Mouse (Mus musculus) layer of hippocampus, postnatal 25 days (tissue): ENCODE measurements around the gene Rara. TPM values are rescaled to one million over a fixed set of nuclear protein-coding genes. Genes with fewer than 3 reads are reported as not detected.

Source experiments
- DNase-seq, 2 experiments: peaks; one replicate each; pipeline ENCODE4 v3.0.0; 2022; ENCODE audit warnings: mixed read lengths in 2 of 2, low spot score in 1 of 2; ENCODE audit errors: extremely low spot score in 1 of 2
- total RNA-seq, 2 experiments: library from RNA; stranded (reverse); gene quantifications; 2 replicates each; pipeline ENCODE4 v1.2.3; 2021

The Rara gene
- total RNA-seq, 2 experiments from 2014 or later, result 17.0 to 17.7 TPM

DNA sequence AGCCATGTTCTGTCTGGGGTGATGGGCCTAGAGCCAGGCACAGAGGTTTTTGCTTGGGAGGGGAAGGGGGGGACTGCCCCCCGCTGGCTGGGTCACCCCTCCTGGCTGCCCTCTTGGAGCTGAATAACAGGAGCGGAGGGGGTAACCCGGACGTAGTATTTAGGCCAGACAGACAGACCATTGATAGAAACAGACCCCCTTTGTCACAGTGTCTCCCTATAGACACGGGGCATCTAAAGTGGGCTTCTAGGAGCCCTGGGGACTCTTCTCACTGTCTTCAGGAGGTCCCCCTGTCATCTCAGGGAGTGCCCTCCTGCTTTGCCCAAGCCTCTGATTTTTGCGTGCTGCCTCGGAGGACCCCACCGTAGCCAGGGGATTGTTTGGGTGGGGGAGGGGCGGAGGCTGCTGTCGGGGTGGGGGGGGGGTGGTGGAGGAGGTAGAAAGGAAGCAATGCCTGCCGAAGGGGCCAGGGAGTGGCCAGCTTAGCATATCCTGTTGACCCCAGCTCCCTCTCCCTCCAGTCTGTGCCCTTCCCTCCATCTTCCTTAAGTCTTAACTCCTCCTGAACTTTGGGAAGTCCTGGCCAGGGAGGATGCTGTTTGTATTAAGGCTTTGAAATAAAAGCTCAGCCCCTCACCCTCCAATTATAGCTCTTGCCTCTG is 37.9 kb downstream of the Rara start:
- no peak for DNase-seq

DNA sequence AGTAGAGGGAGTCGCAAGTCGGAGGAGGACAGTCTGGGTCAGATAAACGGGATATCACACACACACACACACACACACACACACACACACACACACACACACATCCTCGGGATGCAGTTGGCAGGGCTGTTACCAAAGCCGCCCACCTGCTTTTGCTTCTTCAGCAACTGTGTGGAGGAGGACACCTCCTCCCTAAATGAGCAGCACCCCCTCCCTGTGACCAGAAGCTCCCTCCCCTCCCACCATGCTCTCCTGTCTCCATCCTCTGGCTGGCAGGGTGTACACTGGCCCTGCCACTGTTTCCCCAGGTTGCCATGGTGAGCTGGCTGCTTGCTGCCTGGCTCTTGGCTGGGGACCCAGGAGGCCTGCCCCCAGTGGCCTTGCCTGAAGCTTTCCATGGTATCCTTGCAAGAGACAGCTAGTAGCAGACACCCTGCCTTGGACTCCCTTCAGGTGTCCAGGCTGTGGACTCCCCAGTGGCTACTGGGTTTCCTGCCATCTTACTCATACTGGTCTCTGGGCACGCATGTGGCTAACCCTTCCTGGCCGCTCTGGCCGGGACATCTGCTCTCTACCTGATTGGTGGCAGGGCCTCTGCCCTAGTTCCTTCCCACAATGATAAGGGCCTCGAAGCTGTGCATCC is 39.0 kb downstream of the Rara start:
- peak; percentile 63 to 64 for DNase-seq

DNA sequence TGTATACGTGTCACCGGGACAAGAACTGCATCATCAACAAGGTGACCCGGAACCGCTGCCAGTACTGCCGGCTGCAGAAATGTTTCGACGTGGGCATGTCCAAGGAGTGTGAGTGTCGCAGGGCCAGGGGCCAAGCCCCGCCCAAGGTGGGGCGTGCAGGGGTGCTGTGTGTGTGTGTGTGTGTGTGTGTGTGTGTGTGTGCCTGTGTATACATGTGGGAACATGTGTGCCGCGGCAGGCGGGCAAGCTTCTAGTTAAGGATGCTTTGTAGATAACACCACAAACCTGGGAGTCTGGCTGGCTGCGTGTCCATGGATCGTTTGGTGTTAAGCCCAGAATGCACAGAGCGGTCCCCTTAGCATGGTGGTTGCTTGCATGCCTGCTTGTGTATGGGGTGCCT is 40.5 kb downstream of the Rara start:
- DNase-seq, result no peak

DNA sequence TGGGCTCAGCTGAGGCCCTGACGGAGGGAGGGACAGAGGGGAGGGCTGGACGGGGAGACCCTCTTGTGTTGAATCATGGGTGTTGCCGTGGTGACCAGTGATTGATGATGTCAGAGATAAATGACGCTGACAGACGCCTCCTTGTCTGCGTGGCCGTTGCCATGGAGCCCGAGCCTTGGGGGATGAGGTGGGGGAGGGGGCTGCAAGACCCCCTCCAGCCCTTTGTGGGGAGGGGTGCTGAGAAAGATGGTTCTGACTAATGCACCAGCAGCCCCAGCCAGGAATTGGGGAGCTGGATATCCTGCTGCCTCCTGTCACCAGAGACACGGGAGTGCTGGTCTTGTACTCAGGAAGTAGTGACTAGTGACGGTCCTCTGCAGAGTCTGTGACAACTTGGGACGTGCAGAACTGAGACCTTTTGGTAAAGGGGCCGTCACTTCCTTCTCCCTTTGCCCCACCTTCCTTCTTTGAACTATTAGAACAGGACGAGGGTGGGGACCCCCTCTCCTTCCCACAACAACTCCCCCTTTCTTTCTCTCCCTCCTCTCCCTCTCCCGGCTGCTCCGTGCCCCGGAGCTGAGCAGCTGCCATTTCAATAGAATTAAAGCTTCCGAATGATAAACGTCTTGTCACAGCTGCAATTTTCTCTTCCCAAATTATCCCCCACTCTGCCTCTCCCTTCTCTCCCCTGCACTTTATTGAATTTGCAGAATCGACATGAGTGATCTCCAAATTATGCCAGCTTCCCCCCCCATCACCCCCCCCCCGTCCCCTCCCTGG is 41.3 kb downstream of the Rara start:
- no peak for DNase-seq

DNA sequence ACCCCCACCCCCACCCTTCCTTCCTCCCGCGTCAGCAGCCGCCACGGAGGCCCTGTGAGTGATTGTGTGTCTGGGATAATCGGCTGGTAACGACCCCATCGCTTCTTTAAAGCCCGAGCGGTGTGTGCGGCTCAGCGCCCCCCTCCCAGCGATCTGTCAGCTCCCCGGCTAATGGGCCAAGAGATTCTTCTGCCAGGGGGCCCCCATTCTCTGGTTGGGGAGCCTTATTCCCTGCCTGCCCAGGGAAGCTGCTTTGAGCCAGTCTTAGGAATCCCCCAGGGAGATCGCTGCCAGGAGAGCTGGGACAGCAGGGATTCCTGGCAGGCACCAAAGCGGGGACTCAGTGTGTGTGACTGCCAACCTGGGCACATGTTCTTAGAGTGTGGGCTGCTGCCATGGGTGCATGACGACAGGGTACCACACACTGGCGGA is 41.9 kb downstream of the Rara start:
- peak in 1 of 2 experiments; percentile 64 for DNase-seq

DNA sequence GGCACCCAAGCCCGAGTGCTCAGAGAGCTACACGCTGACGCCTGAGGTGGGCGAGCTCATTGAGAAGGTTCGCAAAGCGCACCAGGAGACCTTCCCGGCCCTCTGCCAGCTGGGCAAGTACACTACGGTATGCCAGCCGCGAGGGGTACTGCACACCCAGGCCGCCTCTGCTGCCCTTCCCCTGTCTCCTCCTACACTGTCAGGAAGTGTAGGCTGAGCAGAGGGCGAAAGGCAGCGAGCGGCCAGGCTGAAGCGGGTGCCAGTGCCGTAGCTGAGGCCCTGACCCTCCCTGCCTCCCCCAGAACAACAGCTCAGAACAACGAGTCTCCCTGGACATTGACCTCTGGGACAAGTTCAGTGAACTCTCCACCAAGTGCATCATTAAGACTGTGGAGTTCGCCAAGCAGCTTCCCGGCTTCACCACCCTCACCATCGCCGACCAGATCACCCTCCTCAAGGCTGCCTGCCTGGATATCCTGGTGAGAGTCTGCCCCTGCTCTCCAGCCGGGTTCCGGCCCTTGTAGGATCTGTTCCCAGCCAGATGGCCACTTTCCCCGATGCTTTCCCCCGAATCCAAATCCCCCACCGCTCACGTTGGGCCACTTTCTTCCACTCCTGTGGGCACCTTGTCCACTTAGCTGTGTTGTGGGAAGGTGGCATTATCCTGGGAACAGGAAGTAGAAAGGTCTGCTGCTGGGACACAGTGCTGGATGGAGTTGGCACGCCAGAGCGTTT is 42.7 kb downstream of the Rara start:
- DNase-seq, result no peak

DNA sequence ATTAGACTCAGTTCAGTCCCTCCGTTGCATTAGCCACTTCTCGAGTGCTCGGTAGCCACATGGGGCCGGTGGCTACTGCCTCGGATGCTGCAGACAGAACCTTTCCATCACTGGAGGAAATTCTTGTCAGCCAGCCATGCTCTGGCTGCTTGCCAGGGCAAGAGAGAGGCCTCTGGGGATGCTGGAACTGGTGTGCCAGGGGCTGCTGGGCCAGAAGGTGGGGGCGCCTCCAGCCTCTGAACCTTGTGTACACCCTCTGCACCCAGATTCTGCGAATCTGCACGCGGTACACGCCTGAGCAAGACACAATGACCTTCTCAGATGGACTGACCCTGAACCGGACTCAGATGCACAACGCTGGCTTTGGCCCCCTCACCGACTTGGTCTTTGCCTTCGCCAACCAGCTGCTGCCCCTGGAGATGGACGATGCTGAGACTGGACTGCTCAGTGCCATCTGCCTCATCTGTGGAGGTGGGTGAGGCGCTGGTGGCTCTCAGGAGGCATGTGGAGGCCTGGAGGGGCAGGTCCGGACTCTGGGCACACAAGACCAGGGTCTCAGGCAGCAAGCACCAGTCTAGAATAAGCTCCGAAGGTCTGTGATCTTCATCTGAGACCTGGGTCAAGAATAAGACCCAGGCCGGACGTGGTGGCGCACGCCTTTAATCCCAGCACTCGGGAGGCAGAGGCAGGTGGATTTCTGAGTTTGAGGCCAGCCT is 43.9 kb downstream of the Rara start:
- no peak for DNase-seq

DNA sequence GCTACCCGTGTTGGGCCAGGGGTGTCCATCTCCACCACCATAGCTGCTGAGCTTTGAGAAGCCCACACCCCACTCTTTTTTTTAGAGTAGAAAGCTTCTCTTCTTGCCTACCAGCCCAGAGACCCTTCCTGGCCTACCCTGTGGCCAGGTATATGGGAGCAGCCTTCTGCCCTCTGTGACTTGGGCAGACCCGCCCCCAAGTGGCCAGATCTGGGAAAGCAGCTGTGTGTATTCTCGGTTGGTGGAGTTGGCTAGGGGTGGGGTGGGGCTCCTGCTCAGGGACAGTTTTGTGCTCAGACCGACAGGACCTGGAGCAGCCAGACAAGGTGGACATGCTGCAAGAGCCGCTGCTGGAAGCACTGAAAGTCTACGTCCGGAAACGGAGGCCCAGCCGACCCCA is 44.6 kb downstream of the Rara start:
- DNase-seq, result peak; percentile 78 to 95

DNA sequence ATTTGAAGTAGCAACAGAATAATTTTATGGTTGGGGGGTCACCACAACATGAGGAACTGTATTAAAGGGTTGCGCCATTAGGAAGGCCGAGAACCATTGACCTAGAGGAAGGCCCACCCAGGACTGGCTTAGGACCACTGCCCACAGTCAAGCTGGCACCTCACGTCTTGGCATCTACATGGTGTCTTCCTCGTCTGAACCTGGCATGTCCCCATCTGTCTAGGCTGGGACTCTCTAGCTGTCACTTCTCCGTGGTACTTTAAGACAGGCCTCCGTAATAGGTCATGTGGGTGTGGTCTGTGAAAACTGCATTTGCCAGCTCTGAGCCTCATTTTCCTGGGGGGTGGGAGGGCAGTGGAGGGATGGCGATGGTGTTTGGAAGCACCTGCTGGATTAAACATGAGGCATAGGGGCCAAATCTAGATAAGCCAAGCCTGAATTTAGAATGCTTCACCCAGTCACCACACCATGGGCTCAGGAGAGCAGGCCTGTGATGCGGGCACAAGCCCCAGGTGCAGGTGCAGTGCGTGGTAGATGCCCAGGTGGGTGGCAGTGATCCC is 45.3 kb downstream of the Rara start:
- DNase-seq, result no peak

DNA sequence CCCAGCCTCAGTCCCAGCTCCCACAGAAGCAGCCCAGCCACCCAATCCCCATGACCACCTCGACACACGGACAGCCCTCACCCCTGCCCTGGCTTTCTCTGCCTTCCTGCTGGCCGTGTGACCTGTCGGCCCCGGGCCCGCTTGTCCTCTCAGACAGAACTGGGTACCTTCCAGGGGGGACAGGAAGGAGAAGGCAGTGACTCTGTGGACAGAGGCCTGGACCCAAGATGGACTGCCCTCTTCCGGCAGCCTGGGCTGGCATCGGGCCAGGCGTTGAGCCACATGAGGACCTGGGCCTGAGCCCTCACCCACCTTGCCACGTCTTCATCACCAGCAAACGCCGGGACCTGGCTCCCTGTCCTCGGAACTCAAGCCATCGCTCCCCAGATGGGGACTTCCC is 46.0 kb downstream of the Rara start:
- DNase-seq, result no peak

DNA sequence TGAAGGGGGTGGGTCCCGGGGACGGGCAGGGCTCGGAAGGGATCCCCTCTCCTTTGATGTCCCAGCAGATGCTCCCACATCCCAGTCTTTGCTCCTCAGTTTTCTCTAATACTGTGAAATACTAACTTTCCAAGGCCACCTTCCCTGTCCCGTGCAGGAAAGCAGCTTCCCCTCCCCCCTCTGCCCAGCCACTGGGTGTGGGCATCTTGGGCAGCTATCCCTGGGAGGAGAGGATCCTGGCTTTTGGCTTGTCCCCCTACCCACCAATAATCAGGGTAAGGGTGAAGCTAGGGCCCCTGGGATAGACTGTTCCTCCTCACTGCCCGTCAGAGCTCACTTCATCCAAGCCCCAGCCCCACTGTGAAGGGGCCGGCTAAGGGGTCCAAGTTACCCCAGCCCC is 46.6 kb downstream of the Rara start:
- DNase-seq, result no peak

DNA sequence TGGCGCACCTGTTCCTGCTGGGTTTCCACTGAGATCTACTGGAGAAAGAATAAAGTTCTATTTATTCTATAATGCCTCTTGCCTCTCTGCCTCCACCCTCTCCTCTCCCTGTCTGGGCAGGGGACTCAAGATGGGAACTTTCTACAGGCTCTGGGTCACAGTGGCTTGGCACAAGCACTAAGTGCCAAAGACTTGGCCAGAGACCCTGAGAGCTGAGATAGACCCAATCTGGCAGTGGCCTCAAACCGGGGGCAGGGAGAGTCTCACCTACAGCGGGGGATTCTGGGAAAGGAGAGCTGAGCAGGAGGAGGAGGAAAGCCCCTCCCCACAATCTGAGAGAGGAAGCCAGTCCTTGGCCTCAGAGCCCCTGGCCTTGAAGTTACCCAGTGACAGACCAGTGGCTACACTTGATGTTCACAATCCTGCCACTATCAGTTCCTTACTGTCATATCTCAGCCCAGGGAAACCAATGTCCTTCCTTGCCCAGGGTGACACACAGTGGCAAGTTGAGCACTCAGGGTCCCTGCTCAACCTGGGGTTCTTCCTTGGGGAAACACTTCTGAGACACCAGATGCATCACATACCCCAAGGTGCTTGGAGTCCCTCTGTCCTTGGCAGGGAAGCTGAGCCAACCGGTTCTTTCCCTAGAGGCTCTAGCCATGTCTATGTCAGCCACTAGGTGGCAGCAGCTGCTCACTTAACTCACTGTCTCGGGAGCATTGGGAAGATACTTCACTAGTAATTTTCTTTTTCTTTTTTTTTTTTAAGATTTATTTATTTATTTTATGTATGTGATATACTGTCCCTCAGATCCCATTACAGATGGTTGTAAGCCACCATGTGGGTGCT is 47.5 kb downstream of the Rara start:
- DNase-seq, result peak; percentile 79 to 91

DNA sequence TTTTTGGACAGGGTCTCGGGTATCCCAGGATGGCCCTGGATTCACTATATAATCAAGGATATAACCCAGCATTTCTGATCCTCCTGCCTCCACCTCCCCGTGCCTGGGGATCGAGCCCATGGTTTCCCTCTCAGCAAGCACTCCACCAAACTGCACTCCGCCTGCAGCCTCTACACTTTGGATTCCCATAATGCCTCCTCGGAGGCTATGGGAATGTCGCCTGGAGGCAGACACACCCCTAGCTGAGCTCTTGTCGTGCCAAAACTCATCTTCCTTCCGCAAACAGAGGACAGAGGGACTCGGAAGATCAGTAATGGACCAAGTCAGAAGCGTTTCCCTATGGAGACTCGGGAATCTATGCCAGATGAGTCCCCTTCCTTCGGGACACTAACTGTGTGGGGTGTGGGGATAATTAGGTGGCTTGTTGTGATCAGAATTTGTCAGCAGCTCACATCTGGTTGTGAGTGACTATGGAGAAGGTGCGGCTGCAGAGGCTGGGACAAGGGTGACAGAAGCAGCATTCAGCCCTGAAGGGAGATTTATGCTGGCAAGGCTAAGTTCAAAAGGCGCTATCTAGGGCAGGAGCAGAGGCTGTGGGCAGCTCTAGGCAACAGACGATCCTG is 51.0 kb downstream of the Rara start:
- DNase-seq, result no peak

DNA sequence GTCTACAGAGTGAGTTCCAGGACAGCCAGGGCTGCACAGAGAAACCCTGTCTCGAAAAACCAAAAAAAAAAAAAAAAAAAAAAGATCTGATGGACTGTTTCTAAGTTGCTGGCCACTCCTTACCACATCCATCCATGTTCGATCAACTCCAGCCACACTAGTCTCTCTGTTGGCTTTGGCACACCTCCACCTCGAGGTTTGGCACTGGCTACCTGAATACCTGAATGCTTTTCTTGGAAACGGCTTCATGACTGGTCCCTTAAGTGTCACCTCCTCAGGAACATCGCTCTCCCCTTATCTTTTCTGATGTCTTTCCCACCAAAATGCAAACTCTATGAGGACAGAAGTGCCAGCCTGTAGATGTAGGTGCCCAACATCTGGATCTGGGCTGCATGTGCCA is 51.7 kb downstream of the Rara start:
- DNase-seq, result no peak

DNA sequence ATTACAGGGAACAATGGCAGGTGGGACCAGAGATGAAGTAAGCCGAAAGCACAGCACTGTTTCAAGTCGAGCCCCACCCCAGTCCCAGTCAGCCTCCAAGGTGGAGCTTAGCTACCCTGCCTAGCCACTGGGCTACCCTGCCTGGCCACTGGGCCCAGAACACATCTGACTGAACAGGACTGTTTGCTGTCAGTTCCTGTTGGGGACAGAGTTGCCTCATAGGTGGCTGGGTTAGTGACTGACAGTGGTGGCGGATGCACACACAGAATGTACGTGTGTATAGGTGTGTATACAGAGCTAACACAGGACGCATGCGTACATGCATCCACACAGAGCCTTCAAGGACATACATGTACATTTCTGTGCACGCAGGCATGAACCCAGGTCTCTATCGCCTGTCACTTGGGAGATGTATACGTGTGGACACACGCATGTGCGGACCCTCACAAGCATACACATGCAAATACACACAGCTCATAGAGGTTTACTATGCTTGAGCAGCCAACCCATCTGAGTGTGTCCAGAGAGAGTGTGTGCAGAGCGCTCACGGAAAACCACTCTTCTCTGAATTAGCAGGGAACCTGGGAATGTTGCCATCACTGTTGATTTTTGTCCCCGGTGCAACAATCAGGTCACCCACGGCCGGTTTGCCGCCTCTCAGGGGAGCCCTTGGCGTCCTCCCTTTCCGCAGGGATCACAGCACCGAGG is 53.8 kb downstream of the Rara start:
- no peak for DNase-seq

DNA sequence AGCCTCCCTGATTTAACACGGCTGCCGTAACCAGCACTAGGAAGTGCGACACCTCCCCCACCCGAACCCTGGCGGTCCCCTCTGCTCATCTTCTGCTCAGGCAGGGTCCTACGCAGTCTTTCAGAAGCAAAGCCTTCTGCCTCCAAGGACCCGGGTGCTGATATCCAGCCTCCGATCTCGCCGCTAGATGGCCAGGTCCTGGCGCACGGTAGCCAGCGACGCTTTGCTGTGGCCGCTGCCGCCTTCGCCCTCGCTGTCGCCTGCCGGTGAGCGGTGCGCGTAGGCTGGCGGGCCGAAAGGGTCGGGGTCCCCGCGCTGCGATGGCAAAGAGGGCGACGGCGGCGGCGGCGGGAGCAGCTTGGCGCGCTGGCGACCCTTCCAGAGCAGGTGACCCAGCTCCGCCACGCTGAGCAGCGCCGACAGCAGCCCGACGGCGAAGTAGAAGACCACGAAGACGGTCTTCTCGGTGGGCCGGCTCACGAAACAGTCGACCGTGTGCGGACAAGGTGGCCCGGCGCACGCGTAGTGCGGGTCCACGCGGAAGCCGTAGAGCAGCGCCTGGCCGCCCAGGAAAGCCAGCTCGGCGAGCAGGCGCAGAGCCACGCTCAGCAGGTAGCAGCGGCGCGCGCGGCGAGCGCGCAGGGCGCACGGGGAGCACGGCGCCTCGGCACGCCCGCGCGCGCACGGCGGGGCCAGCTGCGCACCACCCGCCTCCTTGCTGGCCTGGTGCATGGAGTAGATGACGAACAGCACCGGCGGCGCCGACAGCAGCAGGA is 54.6 kb downstream of the Rara start:
- peak; percentile 59 to 66 for DNase-seq

DNA sequence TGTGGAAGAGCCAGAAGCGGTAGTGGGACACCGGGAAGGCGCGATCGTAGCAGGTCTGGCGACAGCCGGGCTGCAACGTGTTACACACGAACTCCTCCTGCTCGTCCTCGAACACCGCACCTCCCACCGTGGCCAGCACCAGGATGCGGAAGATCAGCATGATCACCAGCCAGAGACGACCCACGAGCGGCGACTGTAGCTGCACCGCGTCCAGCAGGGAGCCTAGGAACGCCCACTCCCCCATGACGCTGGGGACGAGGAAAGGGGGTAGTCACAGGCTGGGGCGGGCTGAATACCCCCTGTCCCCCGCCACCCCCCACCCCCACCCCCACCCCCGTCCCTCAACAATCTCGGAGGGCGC is 55.1 kb downstream of the Rara start, which contains the start of gene Gjd3:
TSS of gene Gjd3 (minus strand) at position 244 of the 361 bp plus-strand sequence.
- no peak for DNase-seq
